Mouse (Mus musculus) bone marrow, adult 2 months (tissue): Measurements from ENCODE around the gene BC052040.

Experiments used
- CTCF ChIP-seq: fragments of 200-500 bp; IDR thresholded peaks from 2 replicates; pipeline ENCODE4 v1.5.1; 2011; ENCODE audit warnings: low read length, control low read depth; ENCODE audit not compliant: control insufficient read depth, insufficient read depth
- POLR2A ChIP-seq: fragments of 200-500 bp; IDR thresholded peaks from 2 replicates; pipeline ENCODE4 v1.6.1; 2011; ENCODE audit warnings: low read depth, mild to moderate bottlenecking, control low read depth, low read length, borderline replicate concordance; ENCODE audit not compliant: control insufficient read depth

DNA sequence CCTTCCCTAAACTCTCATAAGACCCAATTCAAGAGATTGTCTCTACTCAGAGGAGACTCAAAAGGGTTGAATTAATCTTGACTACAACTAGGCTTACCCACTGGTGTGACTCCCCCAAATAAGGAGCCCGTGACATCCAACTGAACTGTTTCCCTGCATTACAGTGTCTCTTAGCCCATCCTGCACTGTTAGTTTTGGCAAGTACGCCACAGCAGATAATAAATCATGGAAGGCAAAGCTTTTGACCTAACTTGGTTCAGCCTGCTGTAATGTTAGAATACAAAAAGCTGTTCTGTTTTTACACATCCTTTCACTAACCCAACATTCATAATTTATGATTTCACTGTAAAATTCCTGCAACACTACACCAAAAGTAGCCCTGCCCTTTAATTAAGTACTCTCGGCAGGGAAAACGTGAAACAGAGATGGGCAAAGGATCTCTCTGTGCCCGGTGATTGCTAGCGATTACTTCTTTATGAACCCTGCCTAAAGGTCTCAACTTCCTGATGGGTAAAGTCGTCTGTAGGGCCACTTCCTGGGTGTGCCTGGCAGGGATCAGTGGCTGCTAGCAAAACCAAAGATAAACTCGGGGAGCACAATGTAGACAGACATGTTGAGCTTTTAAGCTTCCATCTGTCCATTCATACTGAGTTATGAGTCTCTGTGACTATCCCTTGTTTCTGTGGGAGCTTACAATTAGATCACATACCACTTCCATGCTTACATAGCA is 194.1 kb downstream of the BC052040 start:
- TF ChIP-seq POLR2A (no peak), CTCF (no peak)
